Mouse (Mus musculus) brown adipose tissue, adult 24 weeks (tissue): ENCODE measurements around the gene Nek6. TPM values are rescaled to one million over a fixed set of nuclear protein-coding genes. Genes with fewer than 3 reads are reported as not detected.

Experiments
- H3K27ac ChIP-seq: fragments of 200-500 bp; replicated peaks from 2 replicates; pipeline ENCODE4 v1.5.1; 2012; ENCODE audit warnings: low read depth, mild to moderate bottlenecking, low read length
- H3K4me1 ChIP-seq: fragments of 200-500 bp; 2 replicates; pipeline ENCODE4 v1.6.1; 2012; ENCODE audit warnings: low read length, mixed read lengths; ENCODE audit not compliant: control insufficient read depth, insufficient read depth, insufficient read length
- H3K4me3 ChIP-seq: fragments of 200-500 bp; 2 replicates; pipeline ENCODE4 v1.5.1; 2012; ENCODE audit warnings: low read depth, mild to moderate bottlenecking, low read length, moderate library complexity; ENCODE audit not compliant: insufficient read depth
- polyA plus RNA-seq: library from polyadenylated mRNA; stranded (reverse); fragments of >200 nt; gene quantifications from 2 replicates; pipeline ENCODE4 v1.2.4, GENCODE M21; 2012; ENCODE audit not compliant: missing spikeins, insufficient read depth, insufficient read length

Nek6 gene
- polyA plus RNA-seq, 1 experiment: 8.5 TPM

DNA sequence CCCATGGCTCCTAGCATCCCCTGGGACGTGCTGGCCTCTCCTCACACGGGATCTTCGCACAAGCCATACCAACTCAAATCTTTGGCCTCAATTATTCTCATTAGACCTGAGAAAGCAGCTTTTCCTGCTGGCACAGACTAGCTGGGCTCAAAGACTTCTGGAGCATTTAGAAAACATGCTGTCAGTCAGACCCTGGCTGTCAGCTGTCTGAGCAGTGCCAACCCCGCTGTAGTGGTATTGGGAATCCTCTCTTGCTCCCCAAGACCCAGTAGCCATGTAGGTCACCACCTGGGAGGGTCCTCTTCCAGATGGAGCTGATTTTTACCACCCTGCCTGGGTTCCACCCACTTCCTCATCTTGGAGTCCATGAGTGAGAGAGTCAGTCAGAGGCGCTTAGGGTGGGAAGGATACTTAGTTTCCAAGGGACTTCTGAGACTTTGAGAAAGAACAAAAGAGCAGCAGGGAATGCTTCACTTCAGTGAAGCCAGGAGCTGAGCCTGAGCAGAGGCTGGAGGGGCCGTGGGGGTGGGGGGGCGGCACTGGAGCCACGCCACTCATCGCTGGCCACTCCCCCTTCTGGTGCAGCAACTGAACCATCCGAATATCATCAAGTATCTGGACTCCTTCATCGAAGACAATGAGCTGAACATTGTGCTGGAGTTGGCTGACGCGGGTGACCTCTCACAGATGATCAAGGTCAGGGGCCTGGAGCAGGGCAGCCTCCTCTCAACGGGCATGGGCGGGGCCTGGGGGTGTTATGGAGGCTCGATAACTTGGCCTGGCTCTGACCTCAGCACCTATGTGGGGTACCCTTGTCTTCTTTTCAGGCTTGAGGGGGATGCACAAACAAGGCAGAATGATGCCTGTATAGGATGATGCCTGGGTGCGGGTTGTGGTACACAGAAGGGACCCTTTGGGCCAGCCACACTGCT lies 49.1 kb downstream of the Nek6 start:
- H3K27ac ChIP-seq: no peak overlapping the region
- H3K4me3 ChIP-seq: no peak overlapping the region
- H3K4me1 ChIP-seq: no peaks in the 10 kb centered on the region

DNA sequence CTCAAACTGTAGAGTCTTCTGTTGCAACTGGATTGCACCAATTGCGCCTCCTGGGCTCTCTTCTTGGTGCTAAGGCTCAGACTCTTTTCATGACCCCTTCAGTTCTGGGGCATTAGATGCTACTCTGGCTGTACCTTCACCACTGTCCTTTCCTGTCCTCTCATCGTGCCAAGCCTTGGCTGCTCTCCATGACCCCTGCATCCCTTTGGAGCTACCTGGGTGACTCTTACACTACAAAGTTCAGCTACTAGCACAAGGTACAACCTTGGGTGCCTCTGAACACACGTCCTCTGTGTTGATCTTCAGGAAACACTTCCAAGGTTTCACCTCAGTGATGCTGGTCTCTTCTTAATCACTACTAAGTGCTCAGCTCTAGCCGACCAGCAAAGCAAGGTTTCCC lies 51.2 kb downstream of the Nek6 start:
- Histone ChIP-seq H3K27ac (no peak overlapping the region), H3K4me3 (no peak overlapping the region), H3K4me1 (no peaks in the 10 kb centered on the region)

DNA sequence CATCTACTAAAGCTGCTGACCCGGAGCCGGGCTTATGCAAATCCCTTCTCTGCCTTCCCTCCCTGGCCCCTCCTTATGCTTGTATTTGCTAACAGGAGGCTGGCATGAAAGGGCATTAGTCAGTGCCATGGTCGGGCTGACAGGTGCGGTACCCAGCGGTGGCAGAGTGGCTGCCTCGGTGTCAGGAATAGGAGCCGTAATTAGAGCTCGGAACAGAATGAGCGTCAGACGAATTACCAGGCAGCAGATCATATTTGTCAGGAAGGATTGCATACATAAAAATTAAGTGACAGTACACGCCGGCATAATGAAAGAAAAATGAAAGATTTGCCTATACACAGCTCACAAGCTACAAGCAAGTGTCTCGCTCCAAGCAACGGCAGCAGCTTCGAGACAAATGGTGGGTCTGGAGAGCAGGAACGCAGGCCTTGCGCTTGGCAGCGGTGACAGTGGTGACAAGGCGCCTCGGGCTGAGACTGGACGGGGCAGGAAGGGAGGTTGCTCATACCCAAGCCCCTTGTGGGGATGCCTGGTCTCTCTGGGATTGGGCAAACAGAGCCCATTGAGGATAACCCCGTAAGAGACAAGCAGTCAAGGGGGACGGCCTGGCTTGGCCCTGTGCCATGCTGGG lies 60.6 kb downstream of the Nek6 start:
- H3K4me1 ChIP-seq: no peaks in the 10 kb centered on the region
- no peak overlapping the region for H3K27ac ChIP-seq
- H3K4me3 ChIP-seq: no peak overlapping the region

DNA sequence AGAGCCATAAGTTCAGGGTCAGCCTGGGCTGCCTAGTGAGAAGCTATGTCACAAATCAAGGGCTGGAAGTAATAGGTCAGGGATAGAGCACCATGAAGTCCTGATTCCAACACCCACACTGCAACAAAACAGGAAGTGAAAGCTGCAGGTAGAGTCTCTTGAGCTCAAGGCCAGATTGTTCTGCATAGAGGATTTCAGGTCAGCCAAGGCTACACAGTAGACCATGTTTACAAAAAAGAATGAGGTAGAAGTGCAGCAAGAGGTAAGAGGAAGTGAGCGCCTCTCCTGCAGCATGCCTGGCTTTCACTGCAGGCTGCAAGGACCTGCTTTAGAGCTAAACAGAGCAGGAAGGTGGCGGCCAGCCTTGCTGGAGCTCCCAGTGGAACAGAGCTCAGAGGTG lies 63.3 kb downstream of the Nek6 start:
- H3K4me3 ChIP-seq: no peak overlapping the region
- H3K4me1 ChIP-seq: no peaks in the 10 kb centered on the region
- no peak overlapping the region for H3K27ac ChIP-seq

DNA sequence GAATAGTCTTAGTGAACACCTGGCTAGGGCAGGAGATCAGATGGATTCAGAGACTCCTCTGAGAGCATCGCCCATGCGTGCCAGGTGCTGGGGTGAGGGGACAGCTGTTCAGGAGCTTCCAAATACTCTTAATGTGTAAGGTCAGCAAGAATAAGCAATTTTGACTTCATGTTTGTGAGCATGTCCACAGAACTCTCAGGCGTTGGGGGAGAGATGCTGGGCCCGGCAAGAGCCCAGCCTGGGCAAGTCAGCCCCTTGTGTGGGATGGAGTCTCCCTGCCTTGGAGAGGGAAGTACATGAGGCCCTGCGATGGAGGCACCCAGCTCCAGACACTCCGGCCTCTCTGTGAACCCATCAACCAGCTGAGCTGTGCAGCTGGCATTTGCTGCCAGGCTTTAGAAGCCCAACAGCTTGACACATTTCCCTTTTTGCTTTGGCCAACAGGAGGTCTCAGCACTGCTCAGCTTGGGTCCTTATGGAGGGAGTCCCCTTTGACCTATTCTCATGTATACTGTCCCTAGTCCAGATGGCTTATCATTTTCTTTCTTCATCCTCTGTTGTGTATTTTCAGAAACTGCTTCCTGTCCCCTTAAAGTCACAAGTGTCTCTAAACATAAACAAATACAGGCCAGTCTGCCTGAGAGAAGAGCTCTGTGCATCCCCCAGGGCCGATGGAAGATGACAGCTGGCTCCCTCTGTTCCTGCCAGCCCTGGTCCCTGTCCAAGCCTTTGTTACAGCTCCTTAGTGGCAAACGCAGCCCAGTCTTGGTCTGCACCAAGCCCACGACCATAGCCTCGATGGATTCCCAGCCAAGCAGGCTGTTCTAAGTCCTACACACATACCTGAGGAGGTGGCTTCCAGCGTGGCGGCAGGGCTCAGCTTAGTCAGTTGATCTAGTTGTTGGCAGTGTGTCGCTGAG lies 67.4 kb downstream of the Nek6 start:
- Histone ChIP-seq H3K4me3 (no peak overlapping the region), H3K4me1 (no peaks in the 10 kb centered on the region), H3K27ac (no peak overlapping the region)

DNA sequence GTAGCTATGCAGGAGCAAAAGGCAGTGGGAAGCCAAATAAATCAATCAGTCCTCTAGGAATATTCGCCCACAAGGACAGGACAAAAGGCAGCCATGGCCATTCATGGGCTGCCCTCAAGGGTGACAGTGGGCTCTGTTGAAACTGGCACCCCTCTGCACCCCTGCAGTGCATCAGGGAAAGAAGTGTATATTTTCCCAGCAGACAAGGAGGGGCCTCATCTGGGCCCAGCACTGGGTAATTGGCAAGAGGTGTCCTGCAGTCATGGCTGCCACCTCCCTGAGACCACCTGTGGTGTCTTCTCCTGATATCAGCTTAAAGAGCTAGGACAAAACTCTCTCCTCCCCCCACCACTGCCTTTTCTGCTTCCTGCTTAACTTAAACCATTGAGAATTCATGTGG lies 68.1 kb downstream of the Nek6 start:
- H3K4me3 ChIP-seq: no peak overlapping the region
- no peak overlapping the region for H3K27ac ChIP-seq
- H3K4me1 ChIP-seq: no peaks in the 10 kb centered on the region

DNA sequence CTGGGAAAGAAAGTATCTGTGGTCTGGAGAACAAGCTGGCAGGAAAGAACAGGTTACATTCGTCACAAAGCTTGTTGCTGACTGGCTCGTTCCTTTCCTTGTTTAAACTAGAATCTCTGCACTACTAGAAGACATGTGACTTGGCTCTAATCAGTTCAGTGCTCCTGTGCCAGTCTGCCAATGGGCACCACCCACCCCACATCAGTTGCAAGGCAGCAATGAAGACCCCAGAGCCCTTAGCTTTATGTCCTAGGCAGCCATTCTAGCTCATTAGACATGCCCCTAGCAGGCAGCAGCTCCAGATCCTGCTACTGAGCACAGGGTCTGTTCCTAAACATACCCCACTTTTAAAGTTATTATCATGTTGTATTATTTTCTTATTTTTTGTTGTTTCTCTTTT lies 72.5 kb downstream of the Nek6 start:
- Histone ChIP-seq H3K4me3 (no peak overlapping the region), H3K27ac (no peak overlapping the region), H3K4me1 (no peaks in the 10 kb centered on the region)

DNA sequence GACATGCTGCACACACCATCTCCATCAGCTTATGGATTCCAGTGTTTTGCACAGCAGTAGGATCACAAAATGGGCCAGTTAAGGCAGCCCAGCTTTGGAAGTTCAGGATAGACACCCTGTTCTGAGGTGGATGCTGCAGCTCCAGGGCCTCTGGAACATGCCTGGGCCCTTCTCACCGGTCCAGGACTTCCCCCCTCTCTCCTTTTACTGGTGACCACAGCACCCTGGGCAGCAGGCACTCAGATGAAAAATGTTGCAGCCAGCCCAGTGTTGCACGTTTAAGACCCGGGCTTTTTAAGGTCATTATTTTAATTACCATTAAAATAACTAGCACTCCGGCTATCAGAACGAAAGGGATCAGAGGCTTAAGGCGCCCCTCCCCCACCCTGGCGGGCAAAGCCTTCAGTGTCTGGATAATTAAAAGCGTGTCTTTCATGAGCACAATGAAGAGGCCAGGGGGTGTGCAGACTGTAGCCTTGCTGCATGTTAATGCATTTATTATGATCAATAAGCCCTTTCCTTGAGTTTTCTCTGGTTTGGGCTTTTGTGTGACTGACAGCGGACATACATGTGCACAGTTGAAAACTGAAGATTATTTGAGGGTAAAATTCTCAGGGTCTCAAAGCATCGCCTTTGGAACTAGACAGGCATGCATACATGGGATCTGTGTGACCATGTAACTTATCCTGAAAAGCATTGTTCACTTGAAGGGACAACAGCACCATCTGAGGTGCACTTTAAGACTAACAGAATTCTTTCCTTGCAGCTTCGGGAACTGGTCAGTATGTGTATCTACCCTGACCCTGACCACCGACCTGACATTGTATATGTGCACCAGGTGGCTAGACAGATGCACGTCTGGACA lies 73.3 kb downstream of the Nek6 start:
- H3K27ac ChIP-seq: no peak overlapping the region
- no peak overlapping the region for H3K4me3 ChIP-seq
- no peaks in the 10 kb centered on the region for H3K4me1 ChIP-seq

DNA sequence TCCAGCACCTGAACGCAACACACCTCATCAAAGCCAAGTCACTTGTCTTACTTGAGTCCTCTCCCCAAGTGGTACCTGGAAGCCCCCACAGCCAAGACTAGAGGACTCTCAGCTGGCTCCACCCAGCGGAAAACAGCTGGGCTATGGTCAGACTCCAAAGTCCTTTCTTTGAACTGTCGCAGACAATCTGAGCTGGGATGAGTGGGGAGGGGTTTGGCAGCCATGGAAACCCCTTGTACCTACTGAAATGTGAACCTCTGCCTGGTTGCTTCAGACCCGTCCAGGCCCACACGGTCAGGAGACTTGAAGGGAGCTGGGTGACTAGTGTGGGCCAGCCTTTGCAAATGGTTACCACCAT lies 73.9 kb downstream of the Nek6 start:
- H3K27ac ChIP-seq: no peak overlapping the region
- no peak overlapping the region for H3K4me3 ChIP-seq
- no peaks in the 10 kb centered on the region for H3K4me1 ChIP-seq

DNA sequence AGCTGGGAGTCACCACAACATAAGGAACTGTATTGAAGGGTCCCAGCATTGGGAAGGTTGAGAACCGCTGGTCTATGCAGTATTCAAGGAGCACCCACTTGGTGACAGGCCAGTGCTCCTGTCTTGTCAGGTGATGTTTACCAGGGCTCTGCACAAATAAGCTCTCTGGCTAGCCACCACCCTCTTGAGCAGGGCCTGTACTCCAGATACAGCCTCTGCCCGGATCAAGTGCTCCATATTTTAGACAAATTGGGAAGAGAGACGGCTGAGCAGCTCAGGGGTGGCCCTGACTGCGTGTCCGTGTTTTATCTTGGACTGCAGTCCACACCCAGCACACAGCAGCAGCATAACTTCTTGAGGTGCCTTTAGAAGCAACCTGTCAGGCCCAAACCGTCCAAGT lies 75.3 kb downstream of the Nek6 start:
- Histone ChIP-seq H3K27ac (no peak overlapping the region), H3K4me3 (no peak overlapping the region), H3K4me1 (peaks cover 1% of the 10 kb centered on the region; the same call in 1 of the 2 replicates)

DNA sequence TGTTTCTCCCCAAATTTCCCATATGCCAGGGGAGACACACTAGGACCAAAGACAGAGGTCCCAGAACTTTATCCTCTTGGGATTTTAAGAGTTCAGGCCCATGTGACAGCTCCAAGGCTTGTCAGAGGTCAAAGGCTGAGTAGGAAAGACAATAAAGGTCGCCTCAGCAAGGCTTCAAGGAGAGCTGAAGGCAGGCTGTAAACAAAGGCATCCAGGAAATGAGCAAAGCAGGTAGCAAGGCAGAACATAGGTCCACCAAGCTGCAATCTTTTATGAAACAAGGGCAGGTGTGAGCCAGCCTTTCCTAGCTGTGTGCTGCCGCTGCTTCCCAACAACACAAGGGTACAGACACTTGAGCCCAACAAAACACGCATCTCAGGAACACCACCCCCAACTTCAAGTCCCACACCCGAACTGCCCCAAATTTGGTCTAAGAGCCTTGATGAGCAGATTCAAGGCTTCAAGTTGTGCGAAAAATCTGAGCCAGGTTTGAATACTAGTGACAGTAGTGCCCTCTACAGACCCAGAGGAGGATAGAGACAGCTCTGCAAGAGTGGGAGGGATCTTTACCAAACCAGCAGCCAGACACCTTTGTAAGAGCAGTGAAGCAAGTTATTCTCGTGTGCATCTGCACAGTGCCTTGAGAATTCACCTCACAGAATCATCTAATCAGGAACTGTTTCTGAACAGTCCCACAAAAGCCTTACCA lies 80.5 kb downstream of the Nek6 start:
- no peak overlapping the region for H3K27ac ChIP-seq
- H3K4me3 ChIP-seq: no peak overlapping the region
- H3K4me1 ChIP-seq: peaks cover 4% of the 10 kb centered on the region; the same call in 1 of the 2 replicates

DNA sequence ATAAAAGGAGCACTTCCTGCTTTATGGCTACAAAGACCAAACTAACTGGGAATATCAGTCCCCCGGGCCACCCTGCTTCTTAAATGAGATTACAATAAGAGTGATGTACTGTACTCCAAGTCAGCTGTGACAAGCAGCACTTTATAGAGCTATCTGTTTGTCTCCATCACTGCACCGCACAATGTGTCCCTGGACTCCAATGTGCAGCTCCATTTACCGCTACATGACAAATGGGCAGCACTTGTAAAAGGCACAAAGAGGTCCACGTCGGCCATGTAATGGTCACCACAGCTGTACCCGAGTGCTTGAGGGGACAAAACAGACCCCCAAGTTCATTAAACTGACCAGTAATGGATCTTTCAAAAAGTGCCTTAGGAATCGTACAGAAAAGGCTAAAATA lies 83.4 kb downstream of the Nek6 start:
- peaks cover 4% of the 10 kb centered on the region for H3K4me1 ChIP-seq
- H3K27ac ChIP-seq: no peak overlapping the region
- no peak overlapping the region for H3K4me3 ChIP-seq

DNA sequence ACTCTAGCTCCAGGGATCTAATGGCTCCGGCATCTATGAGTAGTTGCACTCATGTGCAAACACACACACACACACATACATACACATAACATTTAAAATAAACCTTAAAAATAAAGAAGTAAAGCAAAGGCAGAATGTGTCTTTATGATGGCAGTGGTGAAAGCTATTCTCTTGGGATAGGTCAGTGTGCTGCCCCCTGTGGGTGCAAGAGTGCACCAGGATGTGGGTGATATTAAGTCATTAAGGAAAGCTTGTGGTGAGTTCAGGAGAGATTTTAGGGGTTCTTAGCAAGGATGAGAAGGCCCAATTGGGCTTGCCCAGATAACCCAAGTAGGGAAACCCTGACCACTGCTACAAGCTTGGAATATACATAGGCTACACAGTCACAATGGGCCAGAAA lies 86.5 kb downstream of the Nek6 start:
- Histone ChIP-seq H3K4me3 (no peak overlapping the region), H3K4me1 (no peaks in the 10 kb centered on the region; the same call in 1 of the 2 replicates), H3K27ac (no peak overlapping the region)

DNA sequence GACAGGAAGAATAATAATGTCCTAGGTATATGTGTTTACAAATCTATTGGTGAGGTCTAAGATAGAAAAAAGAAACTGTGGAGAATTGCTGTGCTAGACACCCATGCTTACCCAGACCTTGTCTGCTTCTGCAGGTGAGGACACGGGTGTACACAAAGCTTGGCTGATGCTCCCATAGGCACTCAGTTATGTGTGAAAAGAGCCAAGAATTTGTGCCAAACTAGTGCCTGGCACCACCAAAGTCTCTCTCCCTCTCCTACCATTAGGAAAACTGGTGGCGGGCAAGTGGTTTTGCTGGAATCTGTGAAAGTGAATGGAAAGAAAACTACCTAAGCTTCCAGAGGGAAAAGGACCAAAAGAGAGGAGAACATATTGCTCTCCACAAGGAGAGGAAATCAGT lies 87.0 kb downstream of the Nek6 start:
- Histone ChIP-seq H3K4me1 (no peaks in the 10 kb centered on the region; the same call in 1 of the 2 replicates), H3K4me3 (no peak overlapping the region), H3K27ac (no peak overlapping the region)
